Mouse (Mus musculus) heart, adult 2 months (tissue): ENCODE measurements around the gene Tmub2. TPM values are rescaled to one million over a fixed set of nuclear protein-coding genes. Genes with fewer than 3 reads are reported as not detected.

Experiments used
- DNase-seq, 2 experiments: peaks; one replicate each; pipeline ENCODE4 v3.0.0; 2021
- H3K27ac ChIP-seq: fragments of 200-600 bp; 2 replicates; pipeline ENCODE4 v1.8.1; 2022
- H3K27me3 ChIP-seq: fragments of 200-500 bp; 2 replicates; pipeline ENCODE4 v1.6.1; 2012; ENCODE audit warnings: mild to moderate bottlenecking, low read length, inconsistent platforms, mixed read lengths; ENCODE audit not compliant: control insufficient read depth, insufficient read depth
- H3K36me3 ChIP-seq: fragments of 200-500 bp; 2 replicates; pipeline ENCODE4 v1.6.1; 2012; ENCODE audit warnings: low read length, inconsistent platforms; ENCODE audit not compliant: control insufficient read depth, insufficient read depth
- H3K4me1 ChIP-seq: fragments of 200-500 bp; 2 replicates; pipeline ENCODE4 v1.6.1; 2011; ENCODE audit warnings: low read length; ENCODE audit not compliant: control insufficient read depth, insufficient read depth
- H3K4me3 ChIP-seq: fragments of 200-600 bp; 2 replicates; pipeline ENCODE4 v1.8.1; 2022
- H3K79me2 ChIP-seq: fragments of 200-500 bp; replicated peaks from 2 replicates; pipeline ENCODE4 v1.6.1; 2012; ENCODE audit warnings: mild to moderate bottlenecking, inconsistent platforms, low read length, moderate library complexity, mixed read lengths; ENCODE audit not compliant: control insufficient read depth, insufficient read depth
- H3K9ac ChIP-seq: fragments of 200-500 bp; 2 replicates; pipeline ENCODE4 v1.6.1; 2012; ENCODE audit warnings: low read depth, mild to moderate bottlenecking, control low read depth, inconsistent platforms, low read length, mixed read lengths
- CTCF ChIP-seq: fragments of 200-600 bp; IDR thresholded peaks from 2 replicates; pipeline ENCODE4 v1.8.1; 2022; ENCODE audit warnings: antibody characterized with exemption, mild to moderate bottlenecking, moderate library complexity
- EP300 ChIP-seq: fragments of 200-500 bp; IDR thresholded peaks from 2 replicates; pipeline ENCODE4 v1.6.1; 2011; ENCODE audit warnings: low read depth, low read length, control low read depth; ENCODE audit not compliant: insufficient read depth
- POLR2A ChIP-seq: fragments of 200-500 bp; IDR thresholded peaks from 2 replicates; pipeline ENCODE4 v1.6.1; 2011; ENCODE audit warnings: mild to moderate bottlenecking, low read depth, low read length, control low read depth; ENCODE audit not compliant: insufficient read depth
- WGBS: fragments of 180-500 bp; shearing (Covaris S2); methylation state at CpG from one replicate; pipeline ENCODE4 v1.1.7; 2018; 5-methylcytosine and 5-hydroxymethylcytosine counted together
- intact Hi-C: fragments of 180-260 bp; cut with DNase I; formaldehyde crosslinking; loops from one replicate; pipeline ENCODE4 v1.15.1; 2025
- polyA plus RNA-seq: library from polyadenylated mRNA; depleted of rRNA; stranded (reverse); fragments of >200 nt; gene quantifications from 2 replicates; pipeline ENCODE4 v1.2.3, GENCODE M21; 2012
- total RNA-seq, 2 experiments: library from RNA; stranded (reverse); gene quantifications; 2 replicates each; pipeline ENCODE4 v1.2.3; 2021

The Tmub2 gene
- total and polyA plus RNA-seq, 3 experiments: 22.9 to 32.8 (median 26.2) TPM

DNA sequence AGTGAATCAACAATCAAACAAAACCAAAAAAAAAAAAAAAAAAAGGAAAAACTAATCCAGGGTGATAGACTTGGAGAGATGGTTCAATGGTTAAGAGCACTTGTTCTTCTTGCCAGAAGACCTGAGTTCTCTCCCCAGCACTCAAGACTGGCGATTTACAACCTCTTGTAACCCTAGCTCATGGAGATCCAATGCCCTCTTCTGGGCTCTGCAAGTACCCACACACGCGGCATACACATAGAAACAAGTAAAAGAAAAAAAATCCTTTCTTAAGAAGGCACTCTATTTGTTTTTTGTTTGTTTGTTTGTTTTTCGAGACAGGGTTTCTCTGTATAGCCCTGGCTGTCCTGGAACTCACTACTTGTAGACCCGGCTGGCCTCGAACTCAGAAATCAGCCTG, 809 bp upstream of the Tmub2 start:
- peak overlapping the region; percentile 82 for H3K4me3 ChIP-seq
- no peaks in the 10 kb centered on the region for H3K36me3 ChIP-seq
- H3K9ac ChIP-seq: no peak overlapping the region
- 86% methylated on average over 6 of the region's 6 CpGs for WGBS
- no peak for DNase-seq
- H3K4me1 ChIP-seq: no peaks in the 10 kb centered on the region
- intact Hi-C loops: no loop called here
- peak overlapping the region; percentile 57 for H3K27ac ChIP-seq
- no peaks in the 10 kb centered on the region for H3K27me3 ChIP-seq
- TF ChIP-seq POLR2A: no peak
- TF ChIP-seq CTCF: no peak
- no peak for TF ChIP-seq EP300
- H3K79me2 ChIP-seq: no peaks in the 10 kb centered on the region

DNA sequence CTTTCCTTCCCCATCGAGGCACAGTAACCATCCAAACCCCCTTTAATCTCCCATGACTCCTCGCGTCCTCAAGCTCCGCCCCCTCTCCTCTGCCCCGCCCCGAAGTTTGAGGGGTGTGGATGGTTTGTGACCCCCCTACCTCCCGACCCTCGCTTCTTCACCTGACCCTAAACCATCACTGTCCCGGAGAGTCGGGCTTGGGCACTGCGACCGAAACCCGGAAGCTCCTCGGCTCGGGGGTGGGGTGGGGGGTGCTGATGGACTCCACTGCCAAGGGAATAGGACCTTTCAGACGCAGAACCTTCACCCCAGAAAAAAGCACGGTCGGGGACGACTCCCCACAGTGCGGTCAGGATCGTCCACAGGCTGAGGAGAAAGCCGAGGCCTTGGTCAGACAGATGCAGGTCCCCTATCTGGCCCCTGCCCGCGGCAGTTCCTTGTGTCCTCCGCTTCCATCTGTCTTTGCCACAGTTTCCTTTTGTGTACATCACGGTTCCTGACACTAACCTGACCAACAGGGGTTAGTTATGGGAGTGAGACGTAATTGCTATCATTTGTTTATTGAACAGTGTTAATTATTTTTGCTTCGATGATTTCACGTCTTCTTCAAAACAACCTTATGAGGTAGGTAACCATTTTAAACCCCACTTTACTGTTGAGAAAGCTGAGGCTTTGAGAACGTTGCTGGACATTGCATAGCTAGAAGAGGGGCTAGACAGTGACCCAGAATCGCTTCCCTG, 534 bp downstream of the Tmub2 start:
- Histone ChIP-seq H3K79me2 (no peaks in the 10 kb centered on the region), H3K4me1 (no peaks in the 10 kb centered on the region), H3K27ac (peak overlapping the region; percentile 93), H3K9ac (peak overlapping the region; percentile 58), H3K4me3 (peak overlapping the region; percentile 82), H3K36me3 (no peaks in the 10 kb centered on the region), H3K27me3 (no peaks in the 10 kb centered on the region)
- TF ChIP-seq EP300 (no peak), CTCF (no peak), POLR2A (no peak)
- intact Hi-C loops: loop anchor here (1.0 kb wide), 1 partner anchor 10 kb away; no protein-coding TSS in a partner anchor
- WGBS: 4% methylated on average over 31 of the region's 31 CpGs
- DNase-seq: no peak

DNA sequence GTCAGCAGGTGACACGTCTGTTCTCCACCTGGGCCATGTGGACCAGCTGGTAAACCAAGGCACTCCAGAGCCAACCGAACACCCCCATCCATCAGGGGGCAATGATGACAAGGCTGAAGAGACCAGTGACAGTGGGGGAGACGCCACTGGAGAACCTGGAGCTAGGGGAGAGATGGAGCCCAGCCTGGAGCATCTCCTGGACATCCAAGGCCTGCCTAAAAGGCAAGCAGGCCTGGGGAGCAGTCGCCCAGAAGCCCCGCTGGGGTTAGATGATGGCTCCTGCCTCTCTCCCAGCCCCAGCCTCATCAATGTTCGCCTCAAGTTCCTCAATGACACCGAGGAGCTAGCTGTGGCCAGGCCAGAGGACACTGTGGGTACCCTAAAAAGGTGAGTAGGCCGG, 2.8 kb downstream of the Tmub2 start:
- Histone ChIP-seq H3K27me3 (no peaks in the 10 kb centered on the region), H3K9ac (no peak overlapping the region), H3K36me3 (no peaks in the 10 kb centered on the region), H3K4me3 (no peak overlapping the region), H3K27ac (no peak overlapping the region), H3K4me1 (no peaks in the 10 kb centered on the region), H3K79me2 (no peaks in the 10 kb centered on the region)
- intact Hi-C loops: no loop called here
- WGBS: 84% methylated on average over 8 of the region's 8 CpGs
- TF ChIP-seq POLR2A (no peak), EP300 (no peak), CTCF (no peak)
- no peak for DNase-seq

DNA sequence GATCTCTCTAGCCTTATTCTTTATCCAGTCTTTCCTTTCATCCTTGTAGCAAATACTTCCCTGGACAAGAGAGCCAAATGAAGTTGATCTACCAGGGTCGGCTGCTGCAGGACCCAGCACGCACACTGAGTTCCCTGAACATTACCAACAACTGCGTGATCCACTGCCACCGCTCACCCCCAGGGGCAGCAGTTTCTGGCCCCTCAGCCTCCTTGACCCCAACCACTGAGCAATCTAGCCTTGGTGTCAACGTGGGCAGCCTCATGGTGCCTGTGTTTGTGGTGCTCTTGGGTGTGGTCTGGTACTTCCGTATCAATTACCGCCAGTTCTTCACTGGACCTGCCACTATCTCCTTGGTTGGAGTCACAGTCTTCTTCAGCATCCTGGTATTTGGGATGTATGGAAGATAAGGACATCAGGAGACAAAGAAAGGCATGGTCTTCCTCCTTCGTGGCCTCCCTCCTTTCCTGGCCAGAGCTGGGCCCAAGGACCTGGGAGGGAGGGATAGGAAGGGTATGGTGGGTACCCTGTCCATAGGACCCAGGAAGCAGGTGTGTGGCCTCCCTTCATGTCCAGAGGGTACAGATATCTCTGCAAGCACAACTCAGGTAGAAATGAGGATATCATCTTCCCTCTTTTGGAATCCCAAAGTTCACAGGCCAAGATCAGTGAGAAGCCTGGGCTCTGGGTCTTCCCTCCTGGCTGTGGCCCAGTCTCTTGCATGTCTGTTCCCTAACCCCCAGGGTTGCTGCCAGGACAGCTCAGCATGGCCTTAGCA, 3.5 kb downstream of the Tmub2 start:
- no peak overlapping the region for H3K4me3 ChIP-seq
- DNase-seq: no peak
- TF ChIP-seq EP300: no peak
- intact Hi-C loops: no loop called here
- no peaks in the 10 kb centered on the region for H3K4me1 ChIP-seq
- no peak overlapping the region for H3K9ac ChIP-seq
- H3K27me3 ChIP-seq: no peaks in the 10 kb centered on the region
- H3K27ac ChIP-seq: no peak overlapping the region
- H3K36me3 ChIP-seq: no peaks in the 10 kb centered on the region
- 76% methylated on average over 8 of the region's 8 CpGs for WGBS
- H3K79me2 ChIP-seq: no peaks in the 10 kb centered on the region

DNA sequence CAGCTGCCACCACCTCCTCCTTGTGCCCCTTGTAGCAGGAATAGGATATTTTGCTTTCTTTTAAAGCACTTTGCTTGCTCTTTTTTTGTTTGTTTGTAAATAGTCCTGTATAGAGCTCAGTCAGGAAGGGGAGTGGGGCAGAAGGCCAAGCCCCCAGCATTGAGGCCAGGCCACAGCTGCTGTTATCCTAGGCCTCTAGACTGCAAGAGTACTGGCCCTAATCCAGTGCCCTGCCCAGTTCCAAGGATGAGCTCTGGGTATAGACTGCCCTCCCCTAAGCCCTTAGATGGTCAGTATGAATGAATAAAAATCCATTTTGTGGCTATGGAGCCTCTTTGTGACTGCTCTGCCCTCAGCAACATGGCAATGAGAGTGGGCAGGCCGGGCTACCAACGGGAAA, 4.2 kb downstream of the Tmub2 start:
- H3K36me3 ChIP-seq: no peaks in the 10 kb centered on the region
- H3K27me3 ChIP-seq: no peaks in the 10 kb centered on the region
- WGBS: 70% methylated on average over 2 of the region's 2 CpGs
- no peak overlapping the region for H3K9ac ChIP-seq
- no peak overlapping the region for H3K27ac ChIP-seq
- no peak overlapping the region for H3K4me3 ChIP-seq
- no peaks in the 10 kb centered on the region for H3K4me1 ChIP-seq
- DNase-seq: no peak
- TF ChIP-seq POLR2A (no peak), EP300 (no peak), CTCF (no peak)
- no peaks in the 10 kb centered on the region for H3K79me2 ChIP-seq
- intact Hi-C loops: no loop called here

DNA sequence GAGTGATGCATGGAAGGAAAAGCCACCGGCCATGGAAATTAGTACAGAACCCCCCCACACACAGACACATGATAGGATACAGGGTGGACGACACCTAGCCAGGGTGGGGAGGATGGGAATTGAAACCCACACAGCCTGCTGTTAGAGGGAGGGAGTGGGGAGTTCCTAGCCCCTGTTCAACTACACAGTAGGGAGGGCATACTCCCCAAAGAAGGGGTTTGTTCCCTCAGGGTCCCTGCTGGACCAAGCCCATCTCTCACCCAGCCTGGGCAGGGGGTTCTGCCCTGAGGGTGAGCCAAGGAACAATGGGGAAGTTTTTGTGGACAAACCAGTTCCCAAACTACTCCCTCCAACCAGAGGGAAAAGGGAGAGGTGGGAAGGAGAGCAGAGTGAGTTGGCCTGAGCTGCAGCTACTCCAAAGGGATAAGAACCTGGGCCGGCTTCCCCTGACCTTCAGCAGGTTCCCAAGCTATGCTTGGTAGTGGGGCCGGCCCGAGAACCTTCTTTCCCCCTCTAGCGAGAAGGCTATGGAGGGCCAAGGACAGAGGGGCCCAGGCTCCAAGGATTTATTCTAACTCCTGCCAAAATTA, 4.9 kb downstream of the Tmub2 start:
- Histone ChIP-seq H3K27me3 (no peaks in the 10 kb centered on the region), H3K4me3 (no peak overlapping the region), H3K9ac (no peak overlapping the region), H3K4me1 (no peaks in the 10 kb centered on the region), H3K79me2 (no peaks in the 10 kb centered on the region), H3K36me3 (no peaks in the 10 kb centered on the region), H3K27ac (no peak overlapping the region)
- TF ChIP-seq POLR2A (no peak), EP300 (no peak), CTCF (no peak)
- DNase-seq: no peak
- intact Hi-C loops: loop anchor here (5.0 kb wide), 1 partner anchor 268 kb away; the partner anchor contains the start of gene Gpatch8
- 67% methylated on average over 6 of the region's 6 CpGs for WGBS
